Mouse (Mus musculus) heart, adult 2 months (tissue): ENCODE measurements around the gene Fam84b.
A peak's percentile ranks its signal among the peaks of the same experiment; 100 is the strongest.

Experiments
- CTCF ChIP-seq: fragments of 200-600 bp; IDR thresholded peaks from 2 replicates; pipeline ENCODE4 v1.8.1; 2022; ENCODE audit warnings: antibody characterized with exemption, mild to moderate bottlenecking, moderate library complexity
- EP300 ChIP-seq: fragments of 200-500 bp; IDR thresholded peaks from 2 replicates; pipeline ENCODE4 v1.6.1; 2011; ENCODE audit warnings: low read depth, low read length, control low read depth; ENCODE audit not compliant: insufficient read depth
- POLR2A ChIP-seq: fragments of 200-500 bp; IDR thresholded peaks from 2 replicates; pipeline ENCODE4 v1.6.1; 2011; ENCODE audit warnings: mild to moderate bottlenecking, low read depth, low read length, control low read depth; ENCODE audit not compliant: insufficient read depth

GRCm38 (mm10) chr15:60824751-60825227, 28.8 kb downstream of the Fam84b start:
- peak; percentile 26 for TF ChIP-seq CTCF
- peak; percentile 89 for TF ChIP-seq POLR2A
- TF ChIP-seq EP300: peak; percentile 49; the same call in 1 of the 2 replicates
